Mouse (Mus musculus) hindbrain, embryonic 10.5 days (tissue): ENCODE measurements around the gene Dmwd. TPM values are rescaled to one million over a fixed set of nuclear protein-coding genes. Genes with fewer than 3 reads are reported as not detected.

ENCODE experiments used
- DNase-seq: peaks from one replicate; pipeline ENCODE4 v3.0.0-alpha.2; 2017; ENCODE audit warnings: low spot score
- H3K27ac ChIP-seq: fragments of 300-500 bp; sonication (generic); 2 replicates; pipeline ENCODE4 v1.5.1; 2016; ENCODE audit warnings: mild to moderate bottlenecking, moderate library complexity
- H3K27me3 ChIP-seq: fragments of 300-500 bp; sonication (generic); 2 replicates; pipeline ENCODE4 v1.6.1; 2016; ENCODE audit warnings: mild to moderate bottlenecking; ENCODE audit not compliant: poor library complexity, insufficient read depth, severe bottlenecking
- H3K36me3 ChIP-seq: fragments of 300-500 bp; sonication (generic); 2 replicates; pipeline ENCODE4 v1.6.1; 2016; ENCODE audit warnings: mild to moderate bottlenecking, moderate library complexity
- H3K4me1 ChIP-seq: fragments of 300-500 bp; sonication (generic); replicated peaks from 2 replicates; pipeline ENCODE4 v1.6.1; 2016; ENCODE audit warnings: mild to moderate bottlenecking
- H3K4me3 ChIP-seq: fragments of 300-500 bp; sonication (generic); 2 replicates; pipeline ENCODE4 v1.5.1; 2016; ENCODE audit warnings: mild to moderate bottlenecking, moderate library complexity
- H3K9me3 ChIP-seq: fragments of 300-500 bp; sonication (generic); 2 replicates; pipeline ENCODE4 v1.6.1; 2016; ENCODE audit warnings: mild to moderate bottlenecking, moderate library complexity
- WGBS: fragments of 180-500 bp; shearing (Covaris S2); methylation state at CpG from one replicate; pipeline ENCODE4 v1.1.7; 2016; 5-methylcytosine and 5-hydroxymethylcytosine counted together
- polyA plus RNA-seq: library from polyadenylated mRNA; unstranded; fragments of >200 nt; fragmentation: Nextera tagmentation; extraction: Ambion mirVana; gene quantifications from 2 replicates; pipeline ENCODE4 v1.2.1, GENCODE M21; 2016

Dmwd gene
- polyA plus RNA-seq: 16.6 and 20.7 TPM in 2 replicates

- H3K36me3 ChIP-seq: peaks cover 33% of the 10 kb centered on the region
- 2% methylated on average over 91 of the region's 91 CpGs for WGBS
- H3K4me3 ChIP-seq: peak within 1 kb of the TSS; percentile 99
- peak within 1 kb of the TSS; percentile 95 for H3K27ac ChIP-seq
- H3K9me3 ChIP-seq: peaks cover 3% of the 10 kb centered on the region; the same call in 1 of the 2 replicates
- peak; percentile 100 for DNase-seq
- H3K4me1 ChIP-seq: peaks cover 24% of the 10 kb centered on the region
- H3K27me3 ChIP-seq: no peaks in the 10 kb centered on the region
Observed at GRCm38 (mm10) chr7:19075723-19076585, at the start of gene Dmwd. TSS of gene Dmwd (plus strand) at chr7:19076227.

- DNase-seq: no peak
- H3K4me1 ChIP-seq: peaks cover 47% of the 10 kb centered on the region
- H3K9me3 ChIP-seq: 0 out of 2 replicates have a peak, but pooled peaks cover 3% of the 10 kb centered on the region
- H3K27me3 ChIP-seq: peaks cover 9% of the 10 kb centered on the region
- peaks cover 49% of the 10 kb centered on the region for H3K36me3 ChIP-seq
- no peak overlapping the region for H3K27ac ChIP-seq
- no peak overlapping the region for H3K4me3 ChIP-seq
Observed at GRCm38 (mm10) chr7:19028067-19028466, 48.0 kb upstream of the Dmwd start.

- DNase-seq: peak; percentile 59
- no peaks in the 10 kb centered on the region for H3K9me3 ChIP-seq
- peaks cover 60% of the 10 kb centered on the region for H3K36me3 ChIP-seq
- H3K4me3 ChIP-seq: 0 out of 2 replicates have a peak overlapping the region, but pooled peaks have one; percentile 0
- no peak overlapping the region for H3K27ac ChIP-seq
- peaks cover 36% of the 10 kb centered on the region for H3K4me1 ChIP-seq
- H3K27me3 ChIP-seq: no peaks in the 10 kb centered on the region
- 63% methylated on average over 6 of the region's 6 CpGs for whole genome bisulfite sequencing
Observed at GRCm38 (mm10) chr7:19029084-19029653, 46.9 kb upstream of the Dmwd start.

- no peaks in the 10 kb centered on the region for H3K9me3 ChIP-seq
- 35% methylated on average over 4 of the region's 4 CpGs for WGBS
- peaks cover 85% of the 10 kb centered on the region for H3K36me3 ChIP-seq
Observed at GRCm38 (mm10) chr7:19031641-19032040, 44.4 kb upstream of the Dmwd start.

GRCm38 (mm10) chr7:19044616-19045015, 31.4 kb upstream of the Dmwd start:
- WGBS: 95% methylated on average over 6 of the region's 6 CpGs
- peaks cover 99% of the 10 kb centered on the region for H3K36me3 ChIP-seq

More at GRCm38 (mm10) chr7:19031641-19032040, 44.4 kb upstream of the Dmwd start:
- Histone ChIP-seq H3K27me3 (no peaks in the 10 kb centered on the region), H3K4me1 (peaks cover 13% of the 10 kb centered on the region), H3K4me3 (no peak overlapping the region), H3K27ac (no peak overlapping the region)
- peak; percentile 59 for DNase-seq

GRCm38 (mm10) chr7:19046286-19047069, 29.5 kb upstream of the Dmwd start:
- 95% methylated on average over 11 of the region's 11 CpGs for WGBS
- no peak for DNase-seq
- peaks cover 99% of the 10 kb centered on the region for H3K36me3 ChIP-seq

More at GRCm38 (mm10) chr7:19044616-19045015, 31.4 kb upstream of the Dmwd start:
- Histone ChIP-seq H3K27ac (no peak overlapping the region), H3K27me3 (no peaks in the 10 kb centered on the region), H3K4me3 (no peak overlapping the region), H3K9me3 (no peaks in the 10 kb centered on the region), H3K4me1 (no peaks in the 10 kb centered on the region)
- DNase-seq: no peak

GRCm38 (mm10) chr7:19048006-19048527, 28.0 kb upstream of the Dmwd start:
- no peaks in the 10 kb centered on the region for H3K9me3 ChIP-seq
- H3K36me3 ChIP-seq: peaks cover 99% of the 10 kb centered on the region
- H3K4me1 ChIP-seq: no peaks in the 10 kb centered on the region
- H3K27ac ChIP-seq: no peak overlapping the region
- no peaks in the 10 kb centered on the region for H3K27me3 ChIP-seq
- H3K4me3 ChIP-seq: no peak overlapping the region
- DNase-seq: no peak
- WGBS: 90% methylated on average over 14 of the region's 14 CpGs

More at GRCm38 (mm10) chr7:19046286-19047069, 29.5 kb upstream of the Dmwd start:
- no peak overlapping the region for H3K4me3 ChIP-seq
- no peak overlapping the region for H3K27ac ChIP-seq
- no peaks in the 10 kb centered on the region for H3K4me1 ChIP-seq
- no peaks in the 10 kb centered on the region for H3K27me3 ChIP-seq
- H3K9me3 ChIP-seq: no peaks in the 10 kb centered on the region

GRCm38 (mm10) chr7:19049252-19049651, 26.8 kb upstream of the Dmwd start:
- no peak overlapping the region for H3K27ac ChIP-seq
- H3K4me1 ChIP-seq: peaks cover 7% of the 10 kb centered on the region
- no peak for DNase-seq
- H3K9me3 ChIP-seq: no peaks in the 10 kb centered on the region
- WGBS: 92% methylated on average over 5 of the region's 5 CpGs
- H3K36me3 ChIP-seq: peaks cover 99% of the 10 kb centered on the region
- H3K27me3 ChIP-seq: no peaks in the 10 kb centered on the region
- no peak overlapping the region for H3K4me3 ChIP-seq

GRCm38 (mm10) chr7:19050172-19050571, 25.9 kb upstream of the Dmwd start:
- H3K9me3 ChIP-seq: no peaks in the 10 kb centered on the region; the same call in 1 of the 2 replicates
- H3K36me3 ChIP-seq: peaks cover 98% of the 10 kb centered on the region
- WGBS: 88% methylated on average over 8 of the region's 8 CpGs

GRCm38 (mm10) chr7:19051161-19051560, 24.9 kb upstream of the Dmwd start:
- Histone ChIP-seq H3K4me3 (no peak overlapping the region), H3K27ac (no peak overlapping the region), H3K27me3 (no peaks in the 10 kb centered on the region), H3K9me3 (no peaks in the 10 kb centered on the region; the same call in 1 of the 2 replicates), H3K4me1 (peaks cover 15% of the 10 kb centered on the region), H3K36me3 (peaks cover 91% of the 10 kb centered on the region)
- 67% methylated on average over 4 of the region's 4 CpGs for WGBS
- no peak for DNase-seq

More at GRCm38 (mm10) chr7:19050172-19050571, 25.9 kb upstream of the Dmwd start:
- H3K27me3 ChIP-seq: no peaks in the 10 kb centered on the region
- no peak overlapping the region for H3K27ac ChIP-seq
- no peak for DNase-seq
- H3K4me3 ChIP-seq: no peak overlapping the region
- peaks cover 15% of the 10 kb centered on the region for H3K4me1 ChIP-seq

- peaks cover 83% of the 10 kb centered on the region for H3K36me3 ChIP-seq
- H3K9me3 ChIP-seq: no peaks in the 10 kb centered on the region; the same call in 1 of the 2 replicates
- no peak overlapping the region for H3K4me3 ChIP-seq
- H3K27ac ChIP-seq: no peak overlapping the region
- WGBS: 88% methylated on average over 15 of the region's 15 CpGs
- no peaks in the 10 kb centered on the region for H3K27me3 ChIP-seq
- DNase-seq: no peak
- H3K4me1 ChIP-seq: peaks cover 15% of the 10 kb centered on the region
Observed at GRCm38 (mm10) chr7:19052345-19053135, 23.5 kb upstream of the Dmwd start.
